Mouse (Mus musculus) heart, postnatal 4 days (tissue): Measurements from ENCODE around the gene Abcc6. TPM values are rescaled to one million over a fixed set of nuclear protein-coding genes. Genes with fewer than 3 reads are reported as not detected.

Source experiments
- DNase-seq: peaks from one replicate; pipeline ENCODE4 v3.0.0; 2021
- total RNA-seq, 2 experiments: library from RNA; stranded (reverse); gene quantifications; 2 replicates each; pipeline ENCODE4 v1.2.3; 2021

The Abcc6 gene
- not detected for total RNA-seq

DNA sequence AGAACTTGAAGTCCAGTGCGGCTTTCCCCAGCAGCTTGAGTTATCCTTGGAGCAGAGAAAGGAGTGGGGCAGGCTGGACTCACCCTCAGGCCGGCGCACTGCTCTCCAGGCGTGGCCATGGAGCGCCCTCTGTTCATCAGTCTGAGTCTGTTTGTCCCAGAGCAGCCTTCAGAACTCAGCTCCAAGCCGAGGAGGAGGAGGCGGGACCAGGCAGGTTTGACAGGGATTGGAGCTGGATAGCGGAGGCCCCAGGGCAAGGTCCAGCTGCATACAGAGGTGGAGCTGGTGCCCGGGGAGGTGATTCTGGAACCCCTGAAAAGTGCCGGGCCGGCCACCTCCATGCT is at the start of gene Abcc6:
Gene Abcc6, minus strand, starts transcription at position 158 of the 344 bp plus-strand sequence.
- DNase-seq, result no peak

DNA sequence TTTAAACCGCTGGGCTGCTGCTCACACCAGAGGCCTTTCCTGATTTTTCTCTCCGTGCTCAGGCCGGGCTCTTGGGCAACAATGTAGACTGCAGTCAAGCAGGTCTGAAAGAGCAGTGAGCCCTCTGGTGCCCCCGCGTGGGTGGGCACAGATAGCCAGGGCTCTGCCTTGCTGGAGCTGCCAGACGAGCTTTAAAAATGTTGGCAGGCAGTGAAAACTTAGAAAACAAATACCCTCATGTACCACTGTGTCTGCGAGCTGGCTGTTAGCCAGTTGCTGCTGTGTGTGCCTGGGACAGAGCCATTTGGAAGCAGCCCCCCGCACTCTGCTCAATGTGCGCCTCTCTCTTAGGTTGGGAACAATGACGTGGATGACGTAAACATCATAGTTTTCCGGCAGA is 47.6 kb upstream of the Abcc6 start:
- DNase-seq, result no peak

DNA sequence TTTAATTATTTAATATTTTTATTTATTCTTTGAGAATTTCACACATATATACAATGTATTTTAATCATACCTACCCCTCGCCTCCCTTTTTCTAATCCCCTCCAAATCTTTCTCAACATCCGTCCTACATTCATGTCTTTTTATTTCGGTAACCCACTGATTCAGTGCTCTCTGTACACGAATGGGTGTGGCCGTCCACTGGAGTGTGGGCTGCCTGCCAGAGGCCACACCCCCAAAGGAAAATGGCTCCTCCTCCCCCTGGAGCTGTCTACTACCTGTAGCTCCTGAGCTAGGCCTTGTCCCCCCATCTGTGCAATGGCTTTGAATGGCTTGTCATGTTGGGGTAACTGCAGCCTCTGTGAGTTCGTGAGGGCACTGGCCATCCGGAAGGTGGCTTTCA is 46.7 kb upstream of the Abcc6 start:
- no peak for DNase-seq

DNA sequence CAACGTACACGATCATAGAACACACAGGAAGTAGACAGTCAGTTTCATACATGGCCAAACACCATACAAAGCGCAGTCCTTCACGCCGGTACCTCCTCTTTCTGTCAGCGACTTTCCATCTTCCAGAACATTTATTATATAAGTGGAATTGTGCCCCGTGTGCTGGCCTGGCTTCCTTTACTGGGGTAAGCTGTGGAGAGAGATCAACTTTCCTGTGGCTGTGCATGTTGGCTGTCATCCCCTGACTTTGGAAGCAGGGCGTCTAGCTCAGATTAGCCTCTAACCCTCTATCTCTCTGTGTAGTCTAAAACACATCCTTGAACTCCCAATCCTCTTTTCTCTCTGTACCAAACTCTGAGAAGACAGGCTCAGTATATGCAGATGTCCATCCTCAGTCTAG is 38.7 kb upstream of the Abcc6 start:
- DNase-seq, result no peak

DNA sequence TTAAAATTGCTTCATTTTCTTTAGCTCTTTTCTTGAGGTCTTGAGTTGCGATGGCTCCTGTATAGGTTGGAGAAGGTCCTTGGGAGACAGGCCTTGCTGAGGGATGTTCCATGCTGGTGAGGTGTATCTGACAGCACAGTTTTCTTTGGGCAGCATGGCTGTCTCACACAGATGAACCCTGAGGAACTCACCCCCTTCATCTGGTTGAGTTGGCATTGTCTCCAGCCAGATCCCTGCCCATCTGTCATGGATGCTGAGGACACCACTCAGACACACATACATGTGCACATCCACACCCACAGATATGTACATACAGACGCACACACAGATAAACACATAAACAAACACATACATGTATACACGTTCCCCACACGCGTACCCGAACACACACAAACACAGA is 33.2 kb upstream of the Abcc6 start:
- DNase-seq, result no peak

DNA sequence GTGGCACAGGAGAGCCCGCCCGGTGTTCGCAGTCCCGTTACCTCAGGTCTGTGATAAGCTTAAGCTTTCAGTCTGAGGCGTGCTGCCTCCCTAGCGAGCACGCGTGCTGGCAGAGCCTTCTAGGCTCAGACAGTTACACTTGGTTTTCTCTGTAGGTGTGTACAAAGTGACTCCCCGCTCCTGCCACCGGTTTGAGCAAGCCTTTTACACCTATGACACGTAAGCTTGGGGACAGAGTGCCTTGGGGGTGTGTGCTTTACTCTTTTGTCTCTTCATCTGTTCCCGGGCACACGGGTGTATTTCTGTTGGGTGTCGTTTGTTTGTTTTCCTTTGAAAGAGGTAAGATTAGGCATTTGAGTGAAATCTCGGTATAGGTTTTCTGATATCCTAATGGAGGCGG is 31.5 kb upstream of the Abcc6 start:
- DNase-seq, result no peak

DNA sequence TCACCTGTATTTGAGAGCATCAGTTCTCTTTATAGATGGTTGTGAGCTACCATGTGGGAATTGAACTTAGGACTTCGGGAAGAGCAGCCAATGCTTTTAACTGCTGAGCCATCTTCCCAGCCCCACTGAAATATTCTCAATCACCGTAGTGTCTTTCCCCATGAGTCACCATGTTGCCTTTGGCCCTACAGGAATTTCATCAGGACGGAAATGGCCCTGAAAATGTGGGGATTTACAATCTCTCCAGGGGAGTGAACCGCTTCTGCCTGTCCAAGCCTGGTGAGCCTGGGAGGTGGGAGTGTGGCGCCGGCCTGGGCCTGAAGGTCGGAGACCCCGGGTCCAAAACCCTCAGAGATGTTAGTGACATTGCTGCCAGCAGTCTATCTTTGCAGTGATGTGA is 30.6 kb upstream of the Abcc6 start:
- no peak for DNase-seq

DNA sequence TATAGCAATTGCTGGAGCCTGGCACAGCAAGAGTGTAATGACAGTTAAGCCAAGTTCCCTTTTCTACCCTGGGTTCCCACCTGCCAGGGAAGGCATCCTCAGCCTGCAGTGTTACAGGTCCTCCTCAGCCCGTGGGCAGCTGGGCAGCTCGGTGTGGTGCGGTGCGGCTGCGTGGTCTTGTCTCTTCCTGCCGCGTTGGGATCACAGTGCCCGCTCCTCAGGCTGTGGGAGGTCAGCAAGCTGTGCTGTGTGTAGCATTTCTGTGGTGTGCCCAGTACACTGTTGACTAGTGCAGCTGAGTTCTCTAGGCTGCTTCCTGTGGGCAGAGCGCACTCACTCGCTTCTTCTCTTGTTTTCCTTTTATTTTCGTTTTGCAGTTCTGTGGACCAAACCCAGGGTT is 28.8 kb upstream of the Abcc6 start:
- no peak for DNase-seq

DNA sequence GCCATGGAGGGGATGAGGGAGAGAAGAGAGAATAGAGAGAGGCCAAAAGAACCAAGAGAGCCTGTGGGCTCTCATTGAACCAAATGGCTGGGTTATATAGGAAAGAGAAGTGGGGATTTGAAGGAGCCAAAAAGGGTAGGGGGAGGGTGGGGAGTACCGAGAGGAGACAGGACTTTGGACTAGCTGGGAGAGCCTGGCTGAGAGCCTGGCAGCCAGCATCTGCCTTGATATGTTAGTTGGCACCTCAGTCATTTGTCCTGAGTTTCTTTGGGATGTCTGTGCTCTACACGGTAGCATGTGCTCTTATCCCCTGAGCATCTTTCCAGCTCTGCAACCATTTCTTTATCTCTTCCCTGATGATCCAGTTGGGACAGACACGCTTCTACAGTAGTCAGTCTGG is 23.5 kb upstream of the Abcc6 start:
- DNase-seq, result no peak

DNA sequence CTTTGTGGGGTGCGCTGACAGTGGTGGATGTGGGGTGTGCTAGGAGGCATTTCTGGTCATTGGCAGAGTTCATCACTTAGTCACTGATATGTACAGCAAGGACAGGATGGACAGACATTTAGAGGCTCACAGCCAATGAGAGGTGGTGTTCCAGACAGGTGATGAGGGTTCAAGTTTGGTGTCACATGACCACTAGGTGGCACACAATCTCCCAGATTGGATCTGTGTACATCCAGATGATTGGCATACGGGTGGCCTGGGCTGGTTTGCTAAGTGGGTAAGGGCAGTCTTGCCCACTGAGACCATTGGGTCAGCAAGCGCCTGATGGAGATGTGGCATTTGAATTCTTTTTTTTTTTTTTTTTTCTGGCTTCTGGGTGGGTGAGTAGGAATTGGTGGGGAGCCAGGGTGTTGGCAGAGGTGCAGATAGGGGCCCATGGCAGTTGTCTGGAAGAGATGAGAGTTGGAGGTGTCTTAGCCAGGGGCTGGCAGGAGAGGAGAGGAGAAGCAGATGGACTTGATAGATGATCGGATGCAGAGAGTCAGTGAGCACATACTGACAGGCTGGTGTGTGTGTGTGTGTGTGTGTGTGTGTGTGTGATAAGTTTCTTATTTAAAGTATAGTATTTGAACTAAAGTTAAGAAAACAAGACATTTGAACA is 22.2 kb upstream of the Abcc6 start:
- no peak for DNase-seq

DNA sequence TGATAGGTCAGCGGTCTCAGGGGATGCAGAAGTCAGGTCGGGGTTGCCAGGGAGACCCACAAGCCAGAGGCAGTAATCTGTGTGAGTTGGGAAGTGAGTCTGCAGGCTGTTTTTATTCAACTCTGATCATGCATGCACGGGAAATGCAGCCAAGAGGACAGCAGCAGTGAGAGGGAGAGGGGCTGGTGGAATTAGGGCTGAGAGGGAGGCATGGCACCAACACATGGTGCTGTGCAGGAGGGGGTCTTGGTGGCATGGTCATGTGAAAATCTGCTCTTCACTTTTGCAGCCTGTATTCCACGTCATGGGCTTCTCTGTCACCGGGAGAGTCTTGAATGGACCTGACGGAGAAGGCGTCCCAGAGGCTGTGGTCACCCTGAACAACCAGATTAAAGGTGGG is 19.9 kb upstream of the Abcc6 start:
- no peak for DNase-seq

DNA sequence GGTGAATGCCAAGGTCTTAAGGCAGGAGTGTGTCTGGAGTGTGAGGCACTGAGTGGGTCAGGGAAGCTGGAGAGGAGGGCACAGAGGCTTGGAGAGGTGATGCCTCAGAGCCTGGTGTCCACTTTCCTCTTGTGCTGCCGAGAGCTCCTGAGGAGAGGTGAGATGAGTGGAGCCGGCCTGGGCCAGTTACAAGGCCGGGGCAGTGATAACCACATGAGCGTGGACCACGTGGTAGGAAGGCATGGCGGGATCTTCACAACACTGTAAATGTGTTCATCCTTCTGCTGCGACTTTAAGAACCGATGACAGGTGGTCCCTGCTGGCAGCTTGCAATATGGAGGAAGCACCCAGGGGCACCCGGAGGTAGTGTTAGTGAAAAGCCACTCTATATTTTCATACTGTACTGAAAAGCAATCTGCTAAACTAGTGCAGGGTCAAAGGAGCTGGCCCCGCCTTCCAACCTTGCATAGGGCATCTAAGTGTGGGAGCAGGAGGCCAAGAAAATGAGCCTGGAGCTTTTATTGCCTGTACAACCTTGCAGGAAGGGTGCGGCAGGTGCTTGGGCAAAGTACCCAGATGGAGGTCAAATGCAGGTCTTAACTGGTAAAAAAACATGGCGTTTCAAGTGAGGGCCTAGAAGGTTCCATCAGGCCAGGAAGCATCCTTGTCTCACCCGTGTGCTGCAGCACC is 17.9 kb upstream of the Abcc6 start:
- DNase-seq, result no peak

DNA sequence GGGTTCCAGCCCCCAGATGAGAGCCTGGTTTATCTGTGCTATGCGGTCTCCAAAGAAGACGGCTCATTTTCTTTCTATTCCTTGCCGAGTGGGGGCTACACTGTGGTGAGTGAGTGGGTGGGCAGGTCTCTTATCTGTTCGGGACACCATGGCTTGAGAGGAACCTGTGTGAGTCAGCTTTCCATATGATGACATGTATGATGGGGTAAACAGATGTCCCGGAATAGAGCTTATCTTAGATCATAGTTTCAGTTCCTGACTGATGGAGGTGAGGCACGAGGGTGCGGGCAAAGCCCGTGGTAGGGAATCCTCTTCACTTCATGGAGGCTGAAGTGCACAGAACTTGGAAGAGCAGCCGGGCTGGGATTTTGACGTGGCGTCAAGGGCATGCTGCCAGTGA is 15.8 kb upstream of the Abcc6 start:
- DNase-seq, result no peak

DNA sequence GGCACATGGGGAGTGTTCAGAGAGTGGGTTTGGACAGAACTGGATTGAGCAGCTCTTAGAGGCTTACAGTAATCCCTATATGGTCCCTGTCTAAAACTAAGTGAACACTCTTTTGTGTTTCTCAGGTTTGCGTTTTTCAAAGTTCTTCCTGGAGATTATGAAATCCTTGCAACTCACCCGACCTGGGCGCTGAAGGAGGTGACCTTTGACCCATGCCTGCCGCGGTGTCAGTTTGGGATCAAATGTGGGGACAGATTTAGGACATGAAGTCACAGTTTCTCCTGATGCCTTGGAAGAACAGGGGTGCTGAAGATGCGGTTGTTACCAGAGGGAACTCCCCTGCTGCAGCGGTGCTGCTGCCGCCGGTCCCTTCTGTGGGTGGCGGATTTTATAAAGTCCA is 14.0 kb upstream of the Abcc6 start:
- DNase-seq, result no peak

DNA sequence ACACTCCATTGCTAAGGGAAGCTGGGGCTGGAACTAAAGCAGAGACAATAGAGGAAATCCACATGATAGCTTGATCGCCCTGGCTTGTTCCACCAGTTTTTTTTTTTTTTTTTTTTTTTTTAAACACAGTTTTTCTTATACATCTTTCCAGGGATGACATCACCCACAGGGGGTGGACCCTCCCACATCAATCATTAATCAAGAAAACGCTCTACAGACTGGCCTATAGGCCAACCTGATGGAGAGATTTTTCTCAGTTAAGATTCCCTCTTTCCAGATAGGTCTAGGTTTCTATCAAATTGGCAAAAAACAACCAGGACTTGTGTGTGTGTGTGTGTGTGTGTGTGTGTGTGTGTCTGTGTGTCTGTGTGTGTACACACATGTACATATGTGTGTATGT is 9.8 kb upstream of the Abcc6 start:
- DNase-seq, result no peak

DNA sequence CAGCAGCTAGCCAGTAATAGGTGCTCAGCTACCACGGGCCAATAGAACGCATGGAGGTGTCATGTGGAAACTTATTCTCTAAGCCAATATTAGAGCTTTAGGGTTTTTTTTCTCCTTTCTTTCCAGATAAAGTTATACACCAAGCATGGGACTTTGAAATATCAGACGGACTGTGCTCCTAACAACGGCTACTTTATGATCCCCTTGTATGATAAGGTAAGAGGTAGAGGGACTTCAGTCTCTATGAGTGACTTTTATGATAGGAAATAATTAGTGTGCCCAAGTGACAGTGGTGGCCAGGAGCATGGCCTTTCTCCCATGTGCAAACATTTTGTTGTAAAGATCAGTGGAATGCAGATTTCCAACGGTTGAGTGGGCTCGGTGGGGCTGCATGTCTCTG is 7.3 kb upstream of the Abcc6 start:
- no peak for DNase-seq

DNA sequence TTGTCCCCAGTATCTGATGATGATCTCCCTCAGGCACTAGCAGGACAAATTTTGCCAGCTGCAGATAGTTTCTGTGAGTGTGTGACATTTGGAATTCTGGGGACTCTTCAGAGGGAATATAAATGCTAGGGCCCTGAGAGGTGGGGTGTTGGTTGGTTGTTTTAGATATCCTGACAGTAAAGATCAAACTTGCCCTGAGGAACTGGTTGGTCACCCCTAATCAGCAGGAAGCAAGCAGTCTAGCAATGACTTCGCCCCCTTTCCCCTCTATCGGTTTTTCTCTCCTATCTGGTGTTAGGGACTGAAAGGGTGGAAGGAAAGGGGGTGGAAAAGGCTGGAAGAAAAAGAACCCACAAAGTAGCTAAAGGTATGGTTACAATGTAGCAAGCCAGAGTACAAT is 5.4 kb upstream of the Abcc6 start:
- no peak for DNase-seq

DNA sequence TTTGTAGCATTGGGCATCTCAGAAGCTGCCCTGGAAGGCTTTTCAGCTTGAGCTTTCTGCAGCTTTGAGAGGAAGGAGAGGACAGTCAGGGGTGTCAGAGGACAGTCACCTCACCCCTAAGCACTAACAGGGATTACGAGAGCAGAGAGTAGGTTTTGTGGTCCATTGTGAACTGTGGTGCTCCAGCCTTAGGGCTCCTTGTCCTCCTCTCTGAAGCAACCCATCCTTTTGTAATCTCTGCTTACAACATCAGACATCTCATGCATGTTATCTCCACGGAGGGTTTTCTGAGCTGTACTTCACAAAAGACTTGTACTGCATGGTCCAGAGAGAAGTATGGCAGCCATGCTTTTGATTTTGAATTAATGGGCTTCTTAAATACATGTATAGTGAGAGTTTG is 4.9 kb upstream of the Abcc6 start:
- no peak for DNase-seq

DNA sequence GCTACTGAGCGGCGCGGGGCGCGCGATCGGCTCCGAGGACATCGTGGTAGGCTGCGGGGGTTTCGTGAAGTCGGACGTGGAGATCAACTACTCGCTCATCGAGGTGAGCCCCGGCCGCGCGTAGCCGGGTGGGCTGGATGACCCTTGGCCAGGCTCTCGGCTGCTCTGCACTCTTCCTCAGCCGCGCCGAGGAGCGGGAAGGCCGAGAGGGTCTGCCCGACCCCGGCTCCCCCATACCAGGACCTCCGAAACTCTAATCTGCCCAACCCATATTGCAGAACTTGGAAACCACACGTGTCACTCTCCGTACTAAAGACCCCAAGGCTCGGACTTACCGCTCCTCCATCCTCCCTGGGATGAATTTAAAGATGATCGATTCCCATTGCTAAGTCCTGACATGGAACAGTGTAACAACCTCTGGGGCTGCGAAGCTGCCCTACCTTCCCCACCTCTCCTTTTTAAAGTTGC is 3.8 kb upstream of the Abcc6 start:
- DNase-seq, result no peak

DNA sequence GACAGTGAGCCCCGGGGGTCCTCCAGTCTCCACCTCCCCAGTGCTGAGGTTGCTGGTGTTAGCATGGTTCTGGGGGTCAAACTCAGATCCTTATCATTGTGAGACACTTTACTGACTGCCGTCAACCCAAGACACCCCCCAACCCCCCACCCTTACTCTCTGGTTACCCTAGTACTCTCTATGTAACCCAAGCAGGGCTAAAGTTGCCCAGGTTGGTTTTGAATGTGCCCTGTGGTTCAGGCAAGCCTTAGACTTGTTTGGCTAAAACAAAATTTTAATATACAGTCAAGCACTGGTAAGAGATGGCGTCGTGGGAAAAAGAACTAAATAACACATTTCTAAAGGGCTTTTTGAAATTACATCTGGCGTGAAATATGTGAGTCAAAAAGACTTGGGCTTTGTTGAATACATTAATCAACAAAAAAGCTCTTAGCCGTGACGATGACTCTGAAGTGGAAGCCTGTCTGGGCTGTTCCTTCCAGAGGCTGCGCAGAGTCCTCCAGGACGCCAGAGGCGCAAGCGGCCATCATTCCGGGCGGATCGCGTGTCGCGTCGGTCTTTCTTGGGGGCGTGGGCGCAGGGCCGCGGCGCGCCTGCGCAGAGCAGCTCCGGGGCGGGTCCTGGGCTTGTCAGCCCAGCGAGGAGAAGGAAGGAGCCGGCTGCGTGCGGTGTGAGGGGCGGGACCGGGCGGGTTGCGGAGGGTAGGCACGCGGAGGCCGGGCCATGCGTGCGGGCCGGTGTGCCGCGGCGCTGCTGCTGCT is 3.2 kb upstream of the Abcc6 start, which contains the start of gene Nomo1:
Gene Nomo1, plus strand, starts transcription at position 590 of the 761 bp plus-strand sequence.
- DNase-seq, result peak; percentile 98

DNA sequence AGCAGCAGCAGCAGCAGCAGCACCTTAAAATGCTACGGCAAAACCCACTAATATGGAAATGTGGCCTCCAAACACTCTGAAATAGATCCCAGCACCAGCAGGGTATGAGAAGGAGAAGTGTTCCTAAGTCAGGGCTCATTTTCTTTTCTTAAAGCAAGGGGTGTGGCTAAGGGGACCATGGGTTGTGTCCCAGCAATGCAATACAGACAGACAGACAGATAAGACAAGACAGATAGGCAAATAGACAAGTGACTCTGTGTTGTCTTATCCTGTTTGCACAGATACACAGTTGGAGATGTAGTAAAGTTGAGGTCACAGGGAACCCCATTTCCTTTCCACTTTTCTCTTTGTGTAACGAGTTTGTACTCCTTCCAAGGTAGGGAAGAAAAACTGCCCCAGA is 973 bp upstream of the Abcc6 start:
- DNase-seq, result no peak

DNA sequence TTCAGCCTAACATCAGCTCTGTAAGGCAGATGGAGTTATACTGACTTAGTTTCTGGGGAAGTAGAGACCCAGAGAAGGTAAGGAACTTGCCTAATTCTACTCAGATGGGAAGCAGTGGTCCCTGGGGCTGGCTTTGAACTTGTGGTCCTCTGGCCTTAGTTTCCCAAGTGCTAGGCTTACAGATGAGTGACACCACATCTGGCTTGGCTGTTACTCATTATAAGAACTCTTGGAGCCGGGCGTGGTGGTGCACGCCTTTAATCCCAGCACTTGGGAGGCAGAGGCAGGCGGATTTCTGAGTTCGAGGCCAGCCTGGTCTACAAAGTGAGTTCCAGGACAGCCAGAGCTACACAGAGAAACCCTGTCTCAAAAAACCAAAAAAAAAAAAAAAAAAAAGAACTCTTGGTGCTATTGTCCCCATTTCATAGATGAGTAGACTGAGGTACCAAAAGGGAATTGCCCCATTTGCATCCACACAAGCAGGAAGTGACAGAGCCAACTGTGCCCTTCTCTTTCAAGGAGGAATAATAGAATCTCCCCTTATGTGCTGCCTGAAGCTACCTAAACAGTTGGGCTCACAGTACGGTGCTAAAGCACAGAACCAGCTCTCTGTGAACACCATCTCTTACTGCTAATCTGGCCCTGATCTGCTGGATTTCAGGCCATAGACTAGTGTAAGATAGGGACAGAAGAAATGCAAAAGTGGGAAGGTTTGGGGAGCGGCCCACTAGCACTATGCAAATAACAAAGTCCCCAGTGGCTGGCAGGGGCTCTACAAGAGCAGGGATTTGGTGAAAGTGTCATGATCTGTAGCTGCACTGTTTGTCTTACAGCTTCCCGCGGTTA is 580 bp downstream of the Abcc6 start:
- DNase-seq, result no peak

DNA sequence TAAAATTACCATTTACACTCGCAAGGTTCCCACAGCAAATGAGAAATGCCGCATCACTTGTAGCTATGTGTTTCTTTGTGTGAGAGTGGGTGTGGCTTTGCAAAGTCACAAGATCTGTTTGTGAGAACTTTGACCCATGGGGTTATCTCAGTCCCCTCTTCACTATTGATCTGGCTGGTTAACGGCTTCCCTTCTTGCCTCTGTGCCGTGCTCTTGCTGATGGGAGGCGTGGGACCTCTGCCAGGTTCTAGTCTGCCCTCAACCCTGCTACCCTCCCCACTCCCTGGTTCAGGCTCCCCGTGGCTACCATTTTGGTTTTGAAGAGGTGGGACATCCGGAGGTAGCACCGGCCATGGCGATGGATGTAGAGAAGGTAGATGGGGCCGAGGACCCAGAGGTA is 1.4 kb downstream of the Abcc6 start:
- no peak for DNase-seq
